Mouse (Mus musculus) small intestine, adult 2 months (tissue): Measurements from ENCODE around the gene Pacrg. TPM values are rescaled to one million over a fixed set of nuclear protein-coding genes. Genes with fewer than 3 reads are reported as not detected.

Experiments used
- H3K27ac ChIP-seq: fragments of 200-500 bp; 2 replicates; pipeline ENCODE4 v1.5.1; 2012; ENCODE audit warnings: low read depth, low read length, control low read depth, inconsistent platforms; ENCODE audit not compliant: insufficient read depth
- H3K27me3 ChIP-seq: fragments of 200-500 bp; 2 replicates; pipeline ENCODE4 v1.6.1; 2012; ENCODE audit warnings: mild to moderate bottlenecking, moderate library complexity, low read length, inconsistent platforms; ENCODE audit not compliant: control insufficient read depth, insufficient read depth
- H3K36me3 ChIP-seq: fragments of 200-500 bp; 2 replicates; pipeline ENCODE4 v1.6.1; 2012; ENCODE audit warnings: mild to moderate bottlenecking, low read length, control low read depth, inconsistent platforms; ENCODE audit not compliant: control insufficient read depth, insufficient read depth
- H3K4me1 ChIP-seq: fragments of 200-500 bp; 2 replicates; pipeline ENCODE4 v1.6.1; 2012; ENCODE audit warnings: low read length, inconsistent platforms, mixed read lengths; ENCODE audit not compliant: control insufficient read depth, insufficient read depth, insufficient read length
- H3K4me3 ChIP-seq: fragments of 200-500 bp; 2 replicates; pipeline ENCODE4 v1.5.1; 2012; ENCODE audit warnings: low read depth, mild to moderate bottlenecking, control low read depth, inconsistent platforms, low read length, moderate library complexity
- CTCF ChIP-seq: fragments of 200-500 bp; IDR thresholded peaks from 2 replicates; pipeline ENCODE4 v1.5.1; 2012; ENCODE audit warnings: low read depth, mild to moderate bottlenecking, control low read depth, inconsistent platforms, low read length, moderate library complexity, mixed read lengths; ENCODE audit not compliant: insufficient replicate concordance, insufficient read length; ENCODE audit errors: extremely low read depth
- POLR2A ChIP-seq: fragments of 200-500 bp; IDR thresholded peaks from 2 replicates; pipeline ENCODE4 v1.6.1; 2012; ENCODE audit warnings: low read depth, mild to moderate bottlenecking, control low read depth, inconsistent platforms, low read length, moderate library complexity
- WGBS: fragments of 180-500 bp; shearing (Covaris S2); methylation state at CpG from one replicate; pipeline ENCODE4 v1.1.7; 2018; 5-methylcytosine and 5-hydroxymethylcytosine counted together
- polyA plus RNA-seq: library from polyadenylated mRNA; depleted of rRNA; stranded (reverse); fragments of >200 nt; gene quantifications from 2 replicates; pipeline ENCODE4 v1.2.3, GENCODE M21; 2012

The Pacrg gene
- polyA plus RNA-seq, 1 experiment = not detected

DNA sequence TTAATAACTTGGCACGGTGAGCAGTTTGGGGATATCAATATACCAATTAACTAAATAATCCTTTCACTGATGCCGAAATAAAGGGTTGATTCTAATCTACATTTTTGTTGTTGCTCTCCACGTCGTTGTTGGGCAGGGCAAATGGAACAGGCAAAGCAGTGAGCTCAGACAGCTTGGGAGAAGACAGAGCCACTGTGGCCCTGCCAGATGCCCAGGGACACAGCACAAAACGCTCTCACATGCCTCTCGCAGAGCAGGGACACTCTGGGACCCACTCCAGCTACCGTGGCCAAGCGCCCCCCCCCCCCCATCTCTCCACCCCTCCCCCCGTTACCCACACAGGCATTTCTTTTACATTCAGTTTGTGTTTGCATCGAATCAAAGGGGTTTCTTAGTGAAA is 332.6 kb downstream of the Pacrg start:
- no peak overlapping the region for H3K27ac ChIP-seq
- TF ChIP-seq POLR2A (no peak), CTCF (no peak)
- WGBS = 65% methylated on average over 10 of the region's 10 CpGs
- H3K4me3 ChIP-seq = no peak overlapping the region
- H3K4me1 ChIP-seq = no peaks in the 10 kb centered on the region
- H3K36me3 ChIP-seq = no peaks in the 10 kb centered on the region
- H3K27me3 ChIP-seq = no peaks in the 10 kb centered on the region

DNA sequence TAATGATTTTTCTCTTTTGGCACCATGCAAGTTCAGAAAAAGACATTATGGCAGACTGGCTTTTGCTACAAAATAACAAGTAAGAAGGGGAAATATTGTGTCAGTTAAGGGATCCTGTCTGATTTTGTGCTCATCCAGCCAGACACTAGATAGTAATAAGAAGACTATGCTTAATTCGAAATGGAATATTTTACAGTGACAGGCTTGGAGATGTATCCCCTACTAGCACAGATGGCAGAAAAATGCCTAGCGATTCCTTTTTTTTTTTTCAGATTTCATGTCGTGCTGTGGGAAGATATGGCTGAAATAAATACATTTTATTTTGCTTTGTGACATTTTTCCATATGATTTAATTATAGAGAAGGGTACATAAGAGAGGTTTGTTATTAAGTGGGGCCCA is 333.2 kb downstream of the Pacrg start:
- TF ChIP-seq POLR2A (no peak), CTCF (no peak)
- 82% methylated on average over 3 of the region's 3 CpGs for WGBS
- no peak overlapping the region for H3K4me3 ChIP-seq
- H3K27me3 ChIP-seq = no peaks in the 10 kb centered on the region
- no peaks in the 10 kb centered on the region for H3K4me1 ChIP-seq
- H3K36me3 ChIP-seq = no peaks in the 10 kb centered on the region
- H3K27ac ChIP-seq = no peak overlapping the region

DNA sequence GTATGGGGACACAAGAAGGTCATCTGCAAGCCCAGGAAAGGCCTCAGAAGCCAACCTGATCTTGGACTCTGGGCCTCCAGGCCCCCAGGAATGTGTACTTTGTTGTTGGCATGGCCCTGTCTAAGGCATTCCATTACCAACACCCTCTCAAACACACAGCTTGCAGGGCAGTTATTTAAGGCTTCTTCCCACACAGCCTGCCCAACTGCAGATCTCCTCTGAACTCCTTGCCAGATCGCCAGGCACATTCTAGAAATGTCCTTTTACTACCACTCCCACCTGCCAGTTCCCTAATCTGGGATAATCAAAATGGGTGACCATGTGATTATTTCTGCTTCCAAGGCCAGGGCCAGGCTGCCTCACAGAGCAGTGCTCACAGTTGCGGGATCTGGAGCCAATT is 338.7 kb downstream of the Pacrg start:
- TF ChIP-seq CTCF (no peak), POLR2A (no peak)
- Histone ChIP-seq H3K27me3 (no peaks in the 10 kb centered on the region), H3K4me3 (no peak overlapping the region), H3K4me1 (no peaks in the 10 kb centered on the region), H3K36me3 (no peaks in the 10 kb centered on the region), H3K27ac (no peak overlapping the region)
- WGBS = 76% methylated on average over 2 of the region's 2 CpGs

DNA sequence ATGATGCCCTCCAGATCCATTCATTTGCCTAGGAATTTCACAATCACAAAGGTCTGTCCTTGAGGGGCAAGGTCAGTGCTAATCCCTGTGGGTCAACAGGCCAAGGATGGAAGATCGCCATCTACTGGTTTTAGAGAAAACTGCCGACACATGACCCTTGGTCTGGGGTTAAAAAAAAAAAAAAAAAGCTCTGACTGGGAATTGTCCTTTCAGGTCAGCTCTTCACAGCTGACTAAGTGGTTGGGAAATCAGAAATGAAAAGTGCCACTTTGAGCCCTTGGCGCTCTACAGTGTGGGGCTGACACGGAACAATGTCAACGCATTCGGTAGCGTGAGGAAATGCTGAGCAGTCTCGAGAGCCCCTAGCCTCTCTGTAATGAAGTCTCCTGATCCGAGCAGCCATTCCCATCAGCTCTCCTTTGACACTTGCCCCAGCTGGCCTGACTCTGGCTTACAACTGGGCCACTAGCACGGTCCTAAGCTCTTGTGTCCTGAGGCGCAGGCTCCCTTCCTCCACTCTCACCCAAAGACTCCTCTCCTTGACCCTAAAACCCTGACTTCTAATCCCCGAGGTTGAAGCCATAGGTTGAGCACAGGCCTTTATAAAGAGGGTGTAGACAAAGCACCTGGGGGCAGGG is 339.2 kb downstream of the Pacrg start:
- Histone ChIP-seq H3K4me1 (no peaks in the 10 kb centered on the region), H3K4me3 (no peak overlapping the region), H3K36me3 (no peaks in the 10 kb centered on the region), H3K27me3 (no peaks in the 10 kb centered on the region), H3K27ac (no peak overlapping the region)
- no peak for TF ChIP-seq CTCF
- no peak for TF ChIP-seq POLR2A
- 57% methylated on average over 12 of the region's 12 CpGs for WGBS

DNA sequence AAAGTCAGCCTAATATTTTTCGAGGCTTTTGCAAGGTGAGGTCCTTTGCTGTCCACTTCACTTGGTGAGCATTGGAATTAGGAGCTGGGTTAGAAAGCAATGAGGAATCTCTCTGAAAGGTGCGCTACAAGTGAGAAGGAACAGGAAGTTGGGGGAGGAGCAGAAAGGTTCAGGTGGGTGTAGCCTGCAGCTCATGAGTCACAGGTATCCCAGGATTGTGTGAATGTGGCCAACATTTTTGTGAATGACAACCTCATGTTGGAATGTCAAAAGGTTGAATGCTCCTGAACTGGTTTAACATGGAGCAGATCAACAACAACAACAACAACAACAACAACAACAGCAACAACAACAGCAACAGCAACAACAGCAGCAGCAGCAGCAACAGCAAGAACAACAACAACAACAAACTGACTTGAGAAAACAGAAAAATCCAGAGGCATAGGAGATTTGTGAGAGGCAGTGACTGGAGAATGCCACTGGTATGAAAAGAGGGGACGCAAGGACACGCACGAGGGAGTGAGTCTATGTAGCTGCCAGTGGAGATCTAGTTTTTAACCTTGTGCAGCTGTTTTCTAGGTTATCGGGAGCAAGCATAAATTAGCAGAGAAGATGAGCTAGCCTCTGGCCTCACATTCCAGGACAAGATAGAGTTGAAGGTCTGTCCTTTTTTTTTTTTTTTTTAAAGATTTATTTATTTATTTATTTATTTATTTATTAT is 341.0 kb downstream of the Pacrg start:
- H3K4me1 ChIP-seq = no peaks in the 10 kb centered on the region
- no peaks in the 10 kb centered on the region for H3K27me3 ChIP-seq
- H3K36me3 ChIP-seq = no peaks in the 10 kb centered on the region
- WGBS = 80% methylated on average over 6 of the region's 6 CpGs
- no peak overlapping the region for H3K27ac ChIP-seq
- no peak overlapping the region for H3K4me3 ChIP-seq
- no peak for TF ChIP-seq POLR2A
- no peak for TF ChIP-seq CTCF

DNA sequence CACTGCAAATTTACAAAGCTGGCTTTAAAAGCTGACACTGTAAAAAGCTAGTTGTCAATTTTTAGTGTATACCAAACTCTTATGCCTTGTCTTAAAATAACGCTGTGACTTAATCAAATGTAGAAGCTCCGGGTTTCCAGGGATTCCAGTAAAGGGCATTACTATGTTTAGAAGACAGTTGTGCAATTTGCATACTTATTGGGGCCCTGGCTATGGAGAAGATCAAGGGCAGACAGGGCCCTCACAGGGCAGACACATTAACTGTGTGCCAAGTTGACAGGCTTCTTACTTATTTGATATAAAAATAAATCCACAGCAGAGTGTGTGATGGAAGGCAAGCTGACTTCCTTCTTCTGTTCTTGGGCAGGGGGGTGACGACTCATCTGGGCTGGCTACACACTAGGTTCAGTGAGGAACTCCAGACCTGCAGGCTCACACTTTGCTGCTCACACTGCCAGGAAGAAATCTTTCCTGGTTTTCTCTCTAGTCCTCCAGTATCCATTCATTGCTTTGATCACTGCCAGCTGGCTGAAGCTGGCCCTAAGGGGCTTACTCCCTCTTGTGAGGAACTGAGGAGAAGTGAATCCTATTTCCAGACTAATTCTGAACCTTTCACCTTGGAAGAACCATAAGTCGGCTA is 342.2 kb downstream of the Pacrg start:
- Histone ChIP-seq H3K27me3 (no peaks in the 10 kb centered on the region), H3K36me3 (no peaks in the 10 kb centered on the region), H3K27ac (no peak overlapping the region), H3K4me1 (no peaks in the 10 kb centered on the region), H3K4me3 (no peak overlapping the region)
- WGBS = 49% methylated on average over 4 of the region's 4 CpGs
- TF ChIP-seq CTCF = no peak
- TF ChIP-seq POLR2A = no peak

DNA sequence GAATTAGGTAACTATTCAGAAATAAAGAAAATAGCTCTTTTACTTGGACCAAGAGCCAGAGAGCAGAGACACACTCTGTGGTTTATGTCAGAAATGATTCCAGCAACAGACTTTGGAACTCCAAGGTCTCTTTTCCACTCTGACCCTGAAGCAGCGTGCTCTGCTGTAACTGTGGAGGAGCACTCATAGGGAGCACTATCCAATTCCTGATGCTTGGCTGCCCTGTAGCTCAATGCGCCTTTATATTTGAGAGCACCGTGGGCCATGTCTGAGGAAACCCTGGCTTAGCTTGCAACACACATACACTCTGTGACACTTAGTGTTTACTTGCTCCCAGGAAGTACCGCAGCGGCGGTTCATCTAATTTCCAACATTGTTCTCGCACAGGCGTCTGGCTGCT is 344.0 kb downstream of the Pacrg start:
- H3K27ac ChIP-seq = no peak overlapping the region
- H3K4me3 ChIP-seq = no peak overlapping the region
- 78% methylated on average over 8 of the region's 8 CpGs for WGBS
- no peaks in the 10 kb centered on the region for H3K4me1 ChIP-seq
- no peaks in the 10 kb centered on the region for H3K27me3 ChIP-seq
- H3K36me3 ChIP-seq = no peaks in the 10 kb centered on the region
- TF ChIP-seq CTCF = no peak
- TF ChIP-seq POLR2A = no peak
